Mouse (Mus musculus) forebrain, embryonic 11.5 days (tissue): ENCODE results near the gene Arhgap31. TPM values are rescaled to one million over a fixed set of nuclear protein-coding genes. Genes with fewer than 3 reads are reported as not detected.
"Not testable (repeated sequence)": the region's sequence is repeated elsewhere in the genome, so short reads cannot be mapped to it uniquely, and the experiment has no call there.

Experiments used
- ATAC-seq: fragments of 200-750 bp; cut with Nextera tagmentation; replicated peaks from 2 replicates; pipeline ENCODE4 v1.8.0; 2017; ENCODE audit warnings: moderate TSS enrichment; ENCODE audit not compliant: low FRiP score
- DNase-seq: peaks from one replicate; pipeline ENCODE4 v3.0.0-alpha.2; 2017; ENCODE audit warnings: low spot score
- H3K27ac ChIP-seq: fragments of 300-500 bp; sonication (generic); 2 replicates; pipeline ENCODE4 v1.5.1; 2014; ENCODE audit warnings: low read depth, low read length
- H3K27me3 ChIP-seq: fragments of 300-500 bp; sonication (generic); 2 replicates; pipeline ENCODE4 v1.6.1; 2014; ENCODE audit warnings: mild to moderate bottlenecking, low read length, mixed read lengths; ENCODE audit not compliant: control insufficient read depth, insufficient read depth
- H3K36me3 ChIP-seq: fragments of 300-500 bp; sonication (generic); 2 replicates; pipeline ENCODE4 v1.6.1; 2014; ENCODE audit warnings: mild to moderate bottlenecking, low read length, moderate library complexity, mixed read lengths; ENCODE audit not compliant: control insufficient read depth, insufficient read depth
- H3K4me1 ChIP-seq: fragments of 300-500 bp; sonication (generic); replicated peaks from 2 replicates; pipeline ENCODE4 v1.6.1; 2014; ENCODE audit warnings: low read length, mixed read lengths; ENCODE audit not compliant: control insufficient read depth, insufficient read depth
- H3K4me2 ChIP-seq: fragments of 300-500 bp; sonication (generic); 2 replicates; pipeline ENCODE4 v1.6.1; 2014; ENCODE audit warnings: low read depth, mild to moderate bottlenecking, low read length, moderate library complexity, mixed read lengths; ENCODE audit not compliant: severe bottlenecking
- H3K4me3 ChIP-seq: fragments of 300-500 bp; sonication (generic); 2 replicates; pipeline ENCODE4 v1.5.1; 2014; ENCODE audit warnings: low read depth, low read length
- H3K9ac ChIP-seq: fragments of 300-500 bp; sonication (generic); 2 replicates; pipeline ENCODE4 v1.6.1; 2014; ENCODE audit warnings: low read length
- H3K9me3 ChIP-seq: fragments of 300-500 bp; sonication (generic); 2 replicates; pipeline ENCODE4 v1.6.1; 2016; ENCODE audit warnings: low read length, mixed read lengths; ENCODE audit not compliant: control insufficient read depth
- WGBS: fragments of 180-500 bp; shearing (Covaris S2); extraction: QIAGEN DNeasy Blood & Tissue Kit; methylation state at CpG from one replicate; pipeline ENCODE4 v1.1.7; 2014; 5-methylcytosine and 5-hydroxymethylcytosine counted together
- polyA plus RNA-seq: library from polyadenylated mRNA; unstranded; fragments of >200 nt; fragmentation: Nextera tagmentation; extraction: Ambion mirVana; gene quantifications from 2 replicates; pipeline ENCODE4 v1.2.1, GENCODE M21; 2014

Gene Arhgap31
- polyA plus RNA-seq, 1 experiment from 2014 or later = 10.8 TPM

GRCm38 (mm10) chr16:38687673-38688072 is 25.4 kb downstream of the Arhgap31 start:
- Histone ChIP-seq H3K27me3 (no peaks in the 10 kb centered on the region), H3K9ac (no peak overlapping the region), H3K4me1 (no peaks in the 10 kb centered on the region), H3K27ac (no peak overlapping the region), H3K4me3 (no peak overlapping the region), H3K36me3 (no peaks in the 10 kb centered on the region), H3K9me3 (no peaks in the 10 kb centered on the region), H3K4me2 (no peak overlapping the region)
- WGBS = 78% methylated on average over 6 of the region's 6 CpGs
- no peak for ATAC-seq
- no peak for DNase-seq

- 69% methylated on average over 7 of the region's 7 CpGs for WGBS
- H3K27me3 ChIP-seq = no peaks in the 10 kb centered on the region
- ATAC-seq (no peak), DNase-seq (no peak)
- no peak overlapping the region for H3K27ac ChIP-seq
- H3K4me3 ChIP-seq = no peak overlapping the region
- H3K4me1 ChIP-seq = no peaks in the 10 kb centered on the region
- no peaks in the 10 kb centered on the region for H3K9me3 ChIP-seq
- H3K36me3 ChIP-seq = no peaks in the 10 kb centered on the region
- H3K9ac ChIP-seq = no peak overlapping the region
- H3K4me2 ChIP-seq = no peak overlapping the region
Observed at GRCm38 (mm10) chr16:38683094-38683493, 30.0 kb downstream of the Arhgap31 start.

DNA sequence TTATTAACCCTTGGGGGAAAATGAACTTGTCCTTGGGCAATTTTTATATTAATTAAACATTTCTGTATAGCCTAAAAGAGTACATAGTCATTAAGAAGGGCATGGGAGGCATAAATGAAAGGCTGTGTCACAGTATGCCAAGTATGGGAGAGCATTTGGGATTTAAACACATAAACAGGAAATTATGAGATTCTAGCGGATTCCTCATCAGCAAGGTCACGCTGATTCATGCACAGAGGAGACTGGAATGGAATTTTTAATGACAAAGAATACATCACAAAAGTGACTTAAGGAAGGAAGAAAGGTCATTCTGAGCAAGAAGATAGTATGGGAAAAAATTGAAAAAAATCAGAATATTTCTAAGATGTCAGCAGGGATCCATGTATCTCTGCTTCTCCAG is 31.8 kb downstream of the Arhgap31 start:
- ATAC-seq (no peak), DNase-seq (no peak)
- Histone ChIP-seq H3K4me3 (no peak overlapping the region), H3K4me2 (no peak overlapping the region), H3K27me3 (no peaks in the 10 kb centered on the region), H3K4me1 (no peaks in the 10 kb centered on the region), H3K36me3 (no peaks in the 10 kb centered on the region), H3K27ac (no peak overlapping the region), H3K9me3 (no peaks in the 10 kb centered on the region), H3K9ac (no peak overlapping the region)
- 85% methylated on average over 2 of the region's 2 CpGs for WGBS

- Histone ChIP-seq H3K36me3 (no peaks in the 10 kb centered on the region), H3K4me2 (no peak overlapping the region), H3K4me1 (no peaks in the 10 kb centered on the region), H3K9ac (no peak overlapping the region), H3K27me3 (no peaks in the 10 kb centered on the region), H3K27ac (no peak overlapping the region), H3K4me3 (no peak overlapping the region), H3K9me3 (no peaks in the 10 kb centered on the region)
- ATAC-seq (no peak), DNase-seq (no peak)
- 66% methylated on average over 12 of the region's 12 CpGs for WGBS
Observed at GRCm38 (mm10) chr16:38679431-38680021, 33.5 kb downstream of the Arhgap31 start.

- Histone ChIP-seq H3K27ac (no peak overlapping the region), H3K36me3 (no peaks in the 10 kb centered on the region), H3K27me3 (no peaks in the 10 kb centered on the region), H3K9ac (no peak overlapping the region), H3K4me2 (no peak overlapping the region), H3K4me3 (no peak overlapping the region), H3K4me1 (no peaks in the 10 kb centered on the region), H3K9me3 (no peaks in the 10 kb centered on the region)
- 87% methylated on average over 8 of the region's 8 CpGs for WGBS
- DNase-seq (no peak), ATAC-seq (no peak)
Observed at GRCm38 (mm10) chr16:38678853-38679252, 34.2 kb downstream of the Arhgap31 start.

DNA sequence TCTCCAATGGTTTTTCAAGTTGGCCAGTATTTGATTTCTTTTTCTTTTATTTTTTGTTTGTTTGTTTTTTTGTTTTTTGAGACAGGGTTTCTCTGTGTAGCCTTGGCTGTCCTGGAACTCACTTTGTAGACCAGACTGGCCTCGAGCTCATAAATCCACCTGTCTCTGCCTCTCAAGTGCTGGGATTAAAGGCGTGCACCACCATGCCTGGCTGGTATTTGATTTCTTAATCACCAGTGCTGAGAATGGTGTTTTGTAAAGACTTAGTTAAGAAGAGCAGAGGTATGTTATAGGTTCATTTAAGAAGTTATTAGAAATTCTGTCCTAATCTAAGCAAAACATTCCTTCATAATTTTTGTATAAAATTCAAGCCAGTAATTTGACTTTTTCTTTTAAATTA is 35.1 kb downstream of the Arhgap31 start:
- H3K4me2 ChIP-seq, H3K27me3 ChIP-seq, H3K9ac ChIP-seq, H3K4me1 ChIP-seq, H3K36me3 ChIP-seq, H3K4me3 ChIP-seq, ATAC-seq, DNase-seq, H3K27ac ChIP-seq, H3K9me3 ChIP-seq: not testable (repeated sequence)
- WGBS = 83% methylated on average over 2 of the region's 2 CpGs

DNA sequence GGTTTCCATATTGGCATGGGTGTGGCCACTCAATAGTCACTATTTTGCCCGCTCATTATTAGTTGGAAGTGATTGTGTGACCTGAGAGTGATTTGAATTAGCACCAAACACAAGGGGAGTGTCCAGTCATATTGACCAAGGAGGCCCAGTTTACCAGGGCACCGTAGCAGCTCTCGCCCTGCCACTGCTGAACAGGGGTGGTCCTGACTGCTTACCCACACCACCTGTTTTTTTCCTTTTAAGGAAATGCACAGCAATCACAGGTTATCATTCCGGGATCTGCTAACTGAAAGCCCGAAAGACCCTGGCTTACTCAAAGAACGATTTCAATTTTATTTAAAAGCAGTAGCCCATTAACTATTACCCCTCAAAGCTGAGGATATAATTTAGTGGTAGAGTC is 35.9 kb downstream of the Arhgap31 start:
- Histone ChIP-seq H3K9ac (no peak overlapping the region), H3K4me2 (no peak overlapping the region), H3K27ac (no peak overlapping the region), H3K9me3 (no peaks in the 10 kb centered on the region), H3K4me1 (peaks cover 4% of the 10 kb centered on the region; the same call in 1 of the 2 replicates), H3K27me3 (no peaks in the 10 kb centered on the region), H3K36me3 (no peaks in the 10 kb centered on the region), H3K4me3 (no peak overlapping the region)
- ATAC-seq (no peak), DNase-seq (no peak)
- 86% methylated on average over 6 of the region's 6 CpGs for WGBS

GRCm38 (mm10) chr16:38676647-38677046 is 36.4 kb downstream of the Arhgap31 start:
- H3K4me3 ChIP-seq = no peak overlapping the region
- peaks cover 4% of the 10 kb centered on the region; the same call in 1 of the 2 replicates for H3K4me1 ChIP-seq
- no peaks in the 10 kb centered on the region for H3K36me3 ChIP-seq
- H3K9me3 ChIP-seq = no peaks in the 10 kb centered on the region
- no peaks in the 10 kb centered on the region for H3K27me3 ChIP-seq
- H3K27ac ChIP-seq = no peak overlapping the region
- 93% methylated on average over 4 of the region's 4 CpGs for WGBS
- ATAC-seq (no peak), DNase-seq (no peak)
- no peak overlapping the region for H3K9ac ChIP-seq
- H3K4me2 ChIP-seq = no peak overlapping the region

- Histone ChIP-seq H3K27me3 (no peaks in the 10 kb centered on the region), H3K4me2 (no peak overlapping the region), H3K36me3 (no peaks in the 10 kb centered on the region), H3K9ac (no peak overlapping the region), H3K4me3 (no peak overlapping the region), H3K4me1 (peaks cover 4% of the 10 kb centered on the region; the same call in 1 of the 2 replicates), H3K9me3 (no peaks in the 10 kb centered on the region), H3K27ac (no peak overlapping the region)
- no peak for DNase-seq
- ATAC-seq = no peak
- 49% methylated on average over 9 of the region's 9 CpGs for WGBS
Observed at GRCm38 (mm10) chr16:38675600-38676335, 37.3 kb downstream of the Arhgap31 start.
